Mouse (Mus musculus): ENCODE measurements around the gene Gm10643. TPM values are rescaled to one million over a fixed set of nuclear protein-coding genes. Genes with fewer than 3 reads are reported as not detected.

Gene Gm10643
- polyA plus RNA-seq, 1 experiment from 2014 or later, result 1.6 TPM

- H3K27me3 ChIP-seq (replicated peaks; ENCODE audit: control insufficient read depth, insufficient read depth, low read length), result no peaks in the 10 kb centered on the region; the same call in 1 of the 2 replicates
- no peak overlapping the region for H3K4me2 ChIP-seq (ENCODE audit: low read length)
- H3K9ac ChIP-seq (ENCODE audit: low read depth, low read length), result no peak overlapping the region
- no peaks in the 10 kb centered on the region for H3K36me3 ChIP-seq (ENCODE audit: control insufficient read depth, insufficient read depth, low read length)
- 74% methylated on average over 4 of the region's 4 CpGs for WGBS
- no peaks in the 10 kb centered on the region for H3K4me1 ChIP-seq (ENCODE audit: control insufficient read depth, insufficient read depth, low read depth, low read length)
- H3K27ac ChIP-seq (ENCODE audit: low read depth, low read length), result no peak overlapping the region
- ATAC-seq, result no peak
- no peaks in the 10 kb centered on the region for H3K9me3 ChIP-seq (ENCODE audit: control insufficient read depth, low read length)
- H3K4me3 ChIP-seq (ENCODE audit: low read length), result no peak overlapping the region
Measured at GRCm38 (mm10) chr8:84032777-84033176, 32.2 kb downstream of the Gm10643 start.

- H3K9ac ChIP-seq (ENCODE audit: low read depth, low read length), result no peak overlapping the region
- no peak overlapping the region for H3K27ac ChIP-seq (ENCODE audit: low read depth, low read length)
- WGBS, result 89% methylated on average over 5 of the region's 5 CpGs
- no peak overlapping the region for H3K4me2 ChIP-seq (ENCODE audit: low read length)
- no peaks in the 10 kb centered on the region for H3K9me3 ChIP-seq (ENCODE audit: control insufficient read depth, low read length)
- no peak for ATAC-seq
- H3K4me1 ChIP-seq (ENCODE audit: control insufficient read depth, insufficient read depth, low read depth, low read length), result no peaks in the 10 kb centered on the region; the same call in 1 of the 2 replicates
- H3K4me3 ChIP-seq (ENCODE audit: low read length), result no peak overlapping the region
- H3K36me3 ChIP-seq (ENCODE audit: control insufficient read depth, insufficient read depth, low read length), result no peaks in the 10 kb centered on the region
- H3K27me3 ChIP-seq (replicated peaks; ENCODE audit: control insufficient read depth, insufficient read depth, low read length), result no peaks in the 10 kb centered on the region; the same call in none of the 2 replicates
Measured at GRCm38 (mm10) chr8:84029272-84029671, 35.7 kb downstream of the Gm10643 start.

GRCm38 (mm10) chr8:84027449-84027848 is 37.5 kb downstream of the Gm10643 start:
- WGBS, result 11% methylated on average over 10 of the region's 10 CpGs
- no peak overlapping the region; the same call in 1 of the 2 replicates for H3K4me2 ChIP-seq (ENCODE audit: low read length)
- H3K27me3 ChIP-seq (replicated peaks; ENCODE audit: control insufficient read depth, insufficient read depth, low read length), result no peaks in the 10 kb centered on the region; the same call in none of the 2 replicates
- no peak overlapping the region for H3K4me3 ChIP-seq (ENCODE audit: low read length)
- no peak for ATAC-seq
- no peak overlapping the region for H3K27ac ChIP-seq (ENCODE audit: low read depth, low read length)
- no peaks in the 10 kb centered on the region; the same call in 1 of the 2 replicates for H3K4me1 ChIP-seq (ENCODE audit: control insufficient read depth, insufficient read depth, low read depth, low read length)
- H3K9ac ChIP-seq (ENCODE audit: low read depth, low read length), result no peak overlapping the region
- H3K9me3 ChIP-seq (ENCODE audit: control insufficient read depth, low read length), result no peaks in the 10 kb centered on the region
- H3K36me3 ChIP-seq (ENCODE audit: control insufficient read depth, insufficient read depth, low read length), result no peaks in the 10 kb centered on the region

- H3K4me1 ChIP-seq (ENCODE audit: control insufficient read depth, insufficient read depth, low read depth, low read length), result no peaks in the 10 kb centered on the region; the same call in 1 of the 2 replicates
- H3K9me3 ChIP-seq (ENCODE audit: control insufficient read depth, low read length), result no peaks in the 10 kb centered on the region
- peak overlapping the region; percentile 91 for H3K4me2 ChIP-seq (ENCODE audit: low read length)
- H3K27ac ChIP-seq (ENCODE audit: low read depth, low read length), result no peak overlapping the region
- no peaks in the 10 kb centered on the region; the same call in none of the 2 replicates for H3K27me3 ChIP-seq (replicated peaks; ENCODE audit: control insufficient read depth, insufficient read depth, low read length)
- H3K4me3 ChIP-seq (ENCODE audit: low read length), result peak overlapping the region; percentile 60
- under 1% methylated on average over 41 of the region's 41 CpGs for WGBS
- H3K36me3 ChIP-seq (ENCODE audit: control insufficient read depth, insufficient read depth, low read length), result no peaks in the 10 kb centered on the region
- ATAC-seq, result peak; percentile 81
- H3K9ac ChIP-seq (ENCODE audit: low read depth, low read length), result peak overlapping the region; percentile 76
Measured at GRCm38 (mm10) chr8:84025863-84026262, 39.1 kb downstream of the Gm10643 start.

GRCm38 (mm10) chr8:84024171-84024570 is 40.8 kb downstream of the Gm10643 start:
- Histone ChIP-seq H3K4me3 (ENCODE audit: low read length) (no peak overlapping the region), H3K4me1 (ENCODE audit: control insufficient read depth, insufficient read depth, low read depth, low read length) (no peaks in the 10 kb centered on the region; the same call in 1 of the 2 replicates), H3K27me3 (replicated peaks; ENCODE audit: control insufficient read depth, insufficient read depth, low read length) (no peaks in the 10 kb centered on the region; the same call in none of the 2 replicates), H3K27ac (ENCODE audit: low read depth, low read length) (no peak overlapping the region), H3K9ac (ENCODE audit: low read depth, low read length) (no peak overlapping the region), H3K4me2 (ENCODE audit: low read length) (no peak overlapping the region), H3K36me3 (ENCODE audit: control insufficient read depth, insufficient read depth, low read length) (no peaks in the 10 kb centered on the region), H3K9me3 (ENCODE audit: control insufficient read depth, low read length) (no peaks in the 10 kb centered on the region)
- no peak for ATAC-seq
- 13% methylated on average over 10 of the region's 10 CpGs for WGBS

GRCm38 (mm10) chr8:84023631-84024030 is 41.3 kb downstream of the Gm10643 start:
- no peaks in the 10 kb centered on the region; the same call in none of the 2 replicates for H3K27me3 ChIP-seq (replicated peaks; ENCODE audit: control insufficient read depth, insufficient read depth, low read length)
- no peak overlapping the region for H3K4me2 ChIP-seq (ENCODE audit: low read length)
- H3K27ac ChIP-seq (ENCODE audit: low read depth, low read length), result no peak overlapping the region
- H3K4me3 ChIP-seq (ENCODE audit: low read length), result no peak overlapping the region
- H3K9me3 ChIP-seq (ENCODE audit: control insufficient read depth, low read length), result no peaks in the 10 kb centered on the region
- H3K4me1 ChIP-seq (ENCODE audit: control insufficient read depth, insufficient read depth, low read depth, low read length), result no peaks in the 10 kb centered on the region; the same call in 1 of the 2 replicates
- no peak for ATAC-seq
- no peak overlapping the region for H3K9ac ChIP-seq (ENCODE audit: low read depth, low read length)
- H3K36me3 ChIP-seq (ENCODE audit: control insufficient read depth, insufficient read depth, low read length), result no peaks in the 10 kb centered on the region
- 55% methylated on average over 1 of the region's 1 CpGs for WGBS

- Histone ChIP-seq H3K4me3 (ENCODE audit: low read length) (no peak overlapping the region), H3K4me2 (ENCODE audit: low read length) (no peak overlapping the region), H3K27ac (ENCODE audit: low read depth, low read length) (no peak overlapping the region), H3K36me3 (ENCODE audit: control insufficient read depth, insufficient read depth, low read length) (no peaks in the 10 kb centered on the region), H3K4me1 (ENCODE audit: control insufficient read depth, insufficient read depth, low read depth, low read length) (no peaks in the 10 kb centered on the region; the same call in 1 of the 2 replicates), H3K9ac (ENCODE audit: low read depth, low read length) (no peak overlapping the region), H3K27me3 (replicated peaks; ENCODE audit: control insufficient read depth, insufficient read depth, low read length) (no peaks in the 10 kb centered on the region; the same call in none of the 2 replicates), H3K9me3 (ENCODE audit: control insufficient read depth, low read length) (no peaks in the 10 kb centered on the region)
- ATAC-seq, result no peak
- 49% methylated on average over 5 of the region's 5 CpGs for WGBS
Measured at GRCm38 (mm10) chr8:84023085-84023484, 41.9 kb downstream of the Gm10643 start.

GRCm38 (mm10) chr8:84021569-84021968 is 43.4 kb downstream of the Gm10643 start:
- Histone ChIP-seq H3K36me3 (ENCODE audit: control insufficient read depth, insufficient read depth, low read length) (no peaks in the 10 kb centered on the region), H3K27me3 (replicated peaks; ENCODE audit: control insufficient read depth, insufficient read depth, low read length) (no peaks in the 10 kb centered on the region; the same call in none of the 2 replicates), H3K27ac (ENCODE audit: low read depth, low read length) (no peak overlapping the region), H3K4me2 (ENCODE audit: low read length) (no peak overlapping the region), H3K9ac (ENCODE audit: low read depth, low read length) (no peak overlapping the region), H3K4me3 (ENCODE audit: low read length) (no peak overlapping the region), H3K4me1 (ENCODE audit: control insufficient read depth, insufficient read depth, low read depth, low read length) (no peaks in the 10 kb centered on the region; the same call in 1 of the 2 replicates), H3K9me3 (ENCODE audit: control insufficient read depth, low read length) (no peaks in the 10 kb centered on the region)
- 42% methylated on average over 12 of the region's 12 CpGs for WGBS
- no peak for ATAC-seq

GRCm38 (mm10) chr8:84021096-84021495 is 43.8 kb downstream of the Gm10643 start, which contains the start of gene Palm3:
Gene Palm3, plus strand, starts transcription at chr8:84021471.
- ATAC-seq, result no peak
- Histone ChIP-seq H3K36me3 (ENCODE audit: control insufficient read depth, insufficient read depth, low read length) (no peaks in the 10 kb centered on the region), H3K9me3 (ENCODE audit: control insufficient read depth, low read length) (no peaks in the 10 kb centered on the region), H3K27me3 (replicated peaks; ENCODE audit: control insufficient read depth, insufficient read depth, low read length) (no peaks in the 10 kb centered on the region; the same call in 1 of the 2 replicates), H3K4me3 (ENCODE audit: low read length) (no peak within 1 kb of the TSS), H3K9ac (ENCODE audit: low read depth, low read length) (no peak within 1 kb of the TSS), H3K4me1 (ENCODE audit: control insufficient read depth, insufficient read depth, low read depth, low read length) (no peaks in the 10 kb centered on the region), H3K27ac (ENCODE audit: low read depth, low read length) (no peak within 1 kb of the TSS), H3K4me2 (ENCODE audit: low read length) (no peak within 1 kb of the TSS)
- WGBS, result 7% methylated on average over 16 of the region's 18 CpGs
